Mouse (Mus musculus) forebrain, embryonic 14.5 days (tissue): ENCODE data around the gene 4930402H24Rik. TPM values are rescaled to one million over a fixed set of nuclear protein-coding genes. Genes with fewer than 3 reads are reported as not detected.

Source experiments
- ATAC-seq: fragments of 200-750 bp; cut with Nextera tagmentation; 2 replicates; pipeline ENCODE4 v1.8.0; 2017; ENCODE audit warnings: mild to moderate bottlenecking, moderate library complexity
- DNase-seq: peaks from one replicate; pipeline ENCODE4 v3.0.0-alpha.2; 2015; ENCODE audit warnings: low spot score
- H3K27ac ChIP-seq: fragments of 300-500 bp; sonication (generic); 2 replicates; pipeline ENCODE4 v1.5.1; 2014; ENCODE audit warnings: low read depth, mild to moderate bottlenecking, control low read depth, low read length, moderate library complexity
- H3K27me3 ChIP-seq: fragments of 300-500 bp; sonication (generic); replicated peaks from 2 replicates; pipeline ENCODE4 v1.6.1; 2014; ENCODE audit warnings: low read length, control low read depth, mixed read lengths; ENCODE audit not compliant: control insufficient read depth, insufficient read depth
- H3K36me3 ChIP-seq: fragments of 300-500 bp; sonication (generic); 2 replicates; pipeline ENCODE4 v1.6.1; 2014; ENCODE audit warnings: low read length, control low read depth; ENCODE audit not compliant: control insufficient read depth, insufficient read depth
- H3K4me1 ChIP-seq: fragments of 300-500 bp; sonication (generic); 2 replicates; pipeline ENCODE4 v1.6.1; 2014; ENCODE audit warnings: antibody characterized with exemption, low read length, control low read depth; ENCODE audit not compliant: control insufficient read depth, insufficient read depth
- H3K4me2 ChIP-seq: fragments of 300-500 bp; sonication (generic); 2 replicates; pipeline ENCODE4 v1.6.1; 2014; ENCODE audit warnings: mild to moderate bottlenecking, control low read depth, low read length
- H3K4me3 ChIP-seq: fragments of 300-500 bp; sonication (generic); 2 replicates; pipeline ENCODE4 v1.5.1; 2014; ENCODE audit warnings: low read depth, low read length, control low read depth
- H3K9ac ChIP-seq: fragments of 300-500 bp; sonication (generic); 2 replicates; pipeline ENCODE4 v1.6.1; 2014; ENCODE audit warnings: mild to moderate bottlenecking, low read length, control low read depth, moderate library complexity
- H3K9me3 ChIP-seq: fragments of 300-500 bp; sonication (generic); replicated peaks from 2 replicates; pipeline ENCODE4 v1.6.1; 2016; ENCODE audit warnings: low read length, control low read depth, mixed read lengths; ENCODE audit not compliant: control insufficient read depth
- WGBS: fragments of 180-500 bp; shearing (Covaris S2); extraction: QIAGEN DNeasy Blood & Tissue Kit; methylation state at CpG from one replicate; pipeline ENCODE4 v1.1.7; 2014; 5-methylcytosine and 5-hydroxymethylcytosine counted together
- polyA plus RNA-seq: library from polyadenylated mRNA; unstranded; fragments of >200 nt; fragmentation: Nextera tagmentation; extraction: Ambion mirVana; gene quantifications from 2 replicates; pipeline ENCODE4 v1.2.1, GENCODE M21; 2014

4930402H24Rik gene
- polyA plus RNA-seq, 1 experiment from 2014 or later: 55.1 TPM

- Histone ChIP-seq H3K4me3 (no peak overlapping the region), H3K9ac (no peak overlapping the region), H3K27ac (no peak overlapping the region), H3K27me3 (no peaks in the 10 kb centered on the region), H3K36me3 (peaks cover 85% of the 10 kb centered on the region), H3K4me2 (no peak overlapping the region), H3K9me3 (no peaks in the 10 kb centered on the region), H3K4me1 (no peaks in the 10 kb centered on the region)
- ATAC-seq (no peak), DNase-seq (peak; percentile 22)
- 100% methylated on average over 1 of the region's 1 CpGs for WGBS
These were observed 93.7 kb downstream of the 4930402H24Rik start for GRCm38 (mm10) chr2:130812487-130812886.

DNA sequence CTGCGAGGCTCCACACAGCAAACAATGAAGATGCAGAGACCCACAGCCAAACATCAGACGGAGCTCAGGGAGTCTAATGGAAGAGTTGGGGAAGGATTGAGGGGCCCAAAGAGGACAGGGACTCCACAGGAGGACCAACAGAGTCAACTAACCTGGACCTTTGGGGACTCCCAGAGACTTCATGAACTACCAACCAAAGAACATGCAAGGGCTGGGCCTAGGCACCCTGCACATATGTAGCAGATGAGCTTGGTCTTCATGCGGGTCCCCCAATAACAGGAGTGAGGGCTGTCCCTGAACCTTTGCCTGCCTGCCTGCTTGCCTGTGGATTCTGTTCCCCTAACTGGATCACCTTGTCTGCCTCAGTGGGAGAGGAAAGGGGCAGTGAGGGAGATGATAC lies 101.1 kb downstream of the 4930402H24Rik start:
- Histone ChIP-seq H3K9me3 (no peaks in the 10 kb centered on the region), H3K27ac (no peak overlapping the region), H3K27me3 (no peaks in the 10 kb centered on the region), H3K4me2 (no peak overlapping the region), H3K36me3 (peaks cover 62% of the 10 kb centered on the region), H3K4me3 (no peak overlapping the region), H3K9ac (no peak overlapping the region), H3K4me1 (no peaks in the 10 kb centered on the region)
- WGBS: 98% methylated on average over 3 of the region's 3 CpGs
- DNase-seq (no peak), ATAC-seq (no peak)

DNA sequence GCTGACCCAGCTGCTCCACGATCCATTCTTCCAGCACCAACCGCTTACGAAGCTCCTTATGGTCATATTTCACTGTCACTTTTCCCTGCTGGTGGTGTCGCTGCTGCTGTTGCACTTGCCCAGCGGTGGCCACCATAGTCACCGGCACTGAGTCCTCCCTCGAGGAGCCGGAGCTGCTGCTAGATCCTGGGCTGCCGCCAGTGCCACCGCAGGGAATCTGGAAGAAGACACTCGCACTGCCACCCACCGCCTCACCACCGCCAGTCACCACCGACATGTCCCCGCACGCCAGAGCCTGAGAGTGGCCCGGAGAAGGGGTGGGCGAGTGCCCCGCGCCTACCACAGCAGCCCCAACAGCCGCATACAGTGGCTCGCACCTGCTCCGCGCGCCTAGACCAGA lies 102.5 kb downstream of the 4930402H24Rik start:
- ATAC-seq (no peak), DNase-seq (no peak)
- no peaks in the 10 kb centered on the region for H3K4me1 ChIP-seq
- H3K4me3 ChIP-seq: no peak overlapping the region
- H3K27me3 ChIP-seq: no peaks in the 10 kb centered on the region
- no peak overlapping the region for H3K27ac ChIP-seq
- no peaks in the 10 kb centered on the region for H3K9me3 ChIP-seq
- H3K9ac ChIP-seq: no peak overlapping the region
- no peak overlapping the region for H3K4me2 ChIP-seq
- WGBS: 74% methylated on average over 25 of the region's 25 CpGs
- peaks cover 48% of the 10 kb centered on the region for H3K36me3 ChIP-seq

DNA sequence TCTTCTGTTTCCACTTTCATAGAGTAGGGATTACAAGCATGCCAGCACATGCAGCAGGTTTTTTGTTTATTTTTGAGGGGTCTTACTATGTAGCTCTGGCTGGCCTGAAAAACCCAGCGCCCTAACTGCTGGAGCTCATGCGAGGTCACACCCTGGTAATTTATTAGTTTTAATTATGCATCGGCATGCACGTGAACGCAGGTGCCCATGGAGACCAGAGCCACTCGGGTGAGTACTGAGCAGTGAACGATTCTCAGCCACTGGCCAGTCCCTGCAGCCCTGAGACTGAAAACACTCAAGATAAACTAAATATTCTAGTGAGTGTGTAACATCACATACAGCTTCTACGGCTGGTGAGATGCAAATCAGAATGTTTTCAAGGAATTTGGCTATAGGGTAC lies 110.5 kb downstream of the 4930402H24Rik start:
- H3K27ac ChIP-seq: no peak overlapping the region
- H3K9me3 ChIP-seq: no peaks in the 10 kb centered on the region
- DNase-seq (no peak), ATAC-seq (no peak)
- peaks cover 41% of the 10 kb centered on the region for H3K36me3 ChIP-seq
- no peaks in the 10 kb centered on the region for H3K4me1 ChIP-seq
- WGBS: 89% methylated on average over 8 of the region's 8 CpGs
- no peak overlapping the region for H3K4me2 ChIP-seq
- H3K9ac ChIP-seq: no peak overlapping the region
- H3K4me3 ChIP-seq: no peak overlapping the region
- H3K27me3 ChIP-seq: no peaks in the 10 kb centered on the region

DNA sequence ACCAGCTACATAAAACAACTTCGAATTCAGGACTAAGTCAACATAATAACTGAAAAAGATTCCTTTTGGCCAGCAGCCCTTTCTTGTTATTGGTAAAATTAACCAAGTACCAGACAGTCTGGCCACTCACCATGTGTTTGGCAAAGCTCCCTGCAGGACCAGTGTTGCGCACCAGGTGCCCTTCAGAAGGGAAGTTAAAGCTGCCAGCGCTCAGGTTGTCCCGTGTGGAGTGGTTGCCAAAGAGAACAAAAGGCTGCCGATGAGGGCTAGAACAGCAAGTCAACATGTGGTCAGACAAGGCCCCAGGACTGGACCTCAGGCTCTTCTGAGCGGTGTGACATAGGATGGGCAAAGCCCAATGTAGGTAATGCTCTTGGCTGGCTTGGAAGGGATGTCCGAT lies 114.5 kb downstream of the 4930402H24Rik start:
- WGBS: 94% methylated on average over 7 of the region's 7 CpGs
- H3K4me1 ChIP-seq: no peaks in the 10 kb centered on the region
- no peak overlapping the region for H3K4me2 ChIP-seq
- peaks cover 63% of the 10 kb centered on the region for H3K36me3 ChIP-seq
- no peaks in the 10 kb centered on the region for H3K27me3 ChIP-seq
- ATAC-seq (no peak), DNase-seq (no peak)
- no peak overlapping the region for H3K27ac ChIP-seq
- H3K9ac ChIP-seq: no peak overlapping the region
- H3K4me3 ChIP-seq: no peak overlapping the region
- no peaks in the 10 kb centered on the region for H3K9me3 ChIP-seq

DNA sequence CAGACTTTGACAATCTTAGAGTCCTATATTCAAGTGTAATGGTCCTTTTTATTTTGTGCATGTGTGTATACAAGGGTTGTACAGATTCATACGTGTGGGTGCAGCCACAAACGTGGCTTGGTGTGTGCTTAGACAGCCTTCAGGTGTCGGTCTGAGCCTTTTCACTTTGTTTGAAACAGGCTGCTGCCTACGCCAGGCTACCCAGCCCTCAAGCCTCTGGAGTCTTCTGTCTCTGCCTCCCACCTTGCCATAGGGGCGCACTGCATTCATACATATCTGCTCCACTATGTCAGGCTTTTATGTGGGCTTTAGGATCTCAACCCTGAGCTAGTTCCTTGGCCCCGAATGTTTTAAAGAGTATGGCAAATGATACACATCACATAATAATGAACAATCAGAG lies 116.6 kb downstream of the 4930402H24Rik start:
- no peak overlapping the region for H3K4me2 ChIP-seq
- no peak for DNase-seq
- no peak overlapping the region for H3K4me3 ChIP-seq
- H3K27ac ChIP-seq: no peak overlapping the region
- WGBS: 89% methylated on average over 6 of the region's 6 CpGs
- H3K36me3 ChIP-seq: peaks cover 64% of the 10 kb centered on the region
- no peaks in the 10 kb centered on the region for H3K27me3 ChIP-seq
- H3K9me3 ChIP-seq: no peaks in the 10 kb centered on the region
- no peak overlapping the region for H3K9ac ChIP-seq
- no peak for ATAC-seq
- H3K4me1 ChIP-seq: no peaks in the 10 kb centered on the region

DNA sequence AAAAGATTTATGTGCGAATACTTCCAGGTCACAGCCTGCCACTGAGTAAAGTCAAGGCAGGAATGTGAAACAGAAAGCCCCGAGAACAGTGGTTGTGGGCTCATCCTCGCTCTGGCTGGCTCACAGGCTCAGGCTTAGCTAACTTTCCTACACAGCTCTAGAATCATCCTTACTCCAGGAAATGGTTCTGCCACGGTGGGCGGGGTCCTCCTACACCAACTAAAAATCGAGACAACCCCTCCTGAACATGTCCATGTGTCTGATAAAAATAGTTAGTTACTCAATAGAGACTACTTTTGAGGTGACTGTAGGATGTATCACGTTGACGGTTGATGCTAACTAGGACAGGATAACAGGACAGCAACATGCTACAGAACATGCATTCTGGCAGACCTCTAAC lies 117.2 kb downstream of the 4930402H24Rik start:
- H3K4me1 ChIP-seq: no peaks in the 10 kb centered on the region
- 89% methylated on average over 8 of the region's 8 CpGs for WGBS
- no peak overlapping the region for H3K4me2 ChIP-seq
- DNase-seq (no peak), ATAC-seq (no peak)
- H3K9me3 ChIP-seq: no peaks in the 10 kb centered on the region
- H3K27ac ChIP-seq: no peak overlapping the region
- no peaks in the 10 kb centered on the region for H3K27me3 ChIP-seq
- H3K4me3 ChIP-seq: no peak overlapping the region
- H3K9ac ChIP-seq: no peak overlapping the region
- H3K36me3 ChIP-seq: peaks cover 69% of the 10 kb centered on the region

DNA sequence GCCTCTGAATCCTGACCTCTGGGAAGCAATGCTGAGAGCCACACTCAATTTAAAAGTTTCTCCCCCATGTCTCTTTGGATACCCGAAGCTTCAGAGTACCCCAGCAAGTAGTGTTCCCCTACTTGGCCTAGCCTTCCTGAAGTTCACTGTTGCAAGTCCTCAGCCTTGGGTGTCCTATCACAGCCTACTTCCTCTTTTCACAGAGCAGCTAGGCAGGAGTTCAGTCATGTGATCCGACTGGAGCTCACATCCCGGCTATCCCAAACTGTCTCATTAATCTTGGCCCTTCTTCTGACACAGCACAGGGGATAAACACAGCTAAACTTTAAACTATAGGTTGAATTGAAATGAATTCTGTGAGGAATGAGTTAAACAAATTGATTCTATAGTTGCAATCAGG lies 121.3 kb downstream of the 4930402H24Rik start:
- no peak for DNase-seq
- Histone ChIP-seq H3K27me3 (no peaks in the 10 kb centered on the region), H3K27ac (no peak overlapping the region), H3K9me3 (no peaks in the 10 kb centered on the region), H3K4me1 (no peaks in the 10 kb centered on the region), H3K9ac (no peak overlapping the region), H3K36me3 (peaks cover 82% of the 10 kb centered on the region), H3K4me2 (no peak overlapping the region), H3K4me3 (no peak overlapping the region)
- 82% methylated on average over 3 of the region's 3 CpGs for WGBS
- ATAC-seq: no peak

GRCm38 (mm10) chr2:130780615-130781303 lies 125.4 kb downstream of the 4930402H24Rik start:
- Histone ChIP-seq H3K4me2 (no peak overlapping the region), H3K4me3 (no peak overlapping the region), H3K36me3 (peaks cover 91% of the 10 kb centered on the region), H3K4me1 (no peaks in the 10 kb centered on the region), H3K27me3 (no peaks in the 10 kb centered on the region), H3K27ac (no peak overlapping the region), H3K9ac (no peak overlapping the region), H3K9me3 (no peaks in the 10 kb centered on the region)
- no peak for DNase-seq
- no peak for ATAC-seq
- 64% methylated on average over 2 of the region's 2 CpGs for WGBS
